Mouse (Mus musculus): ENCODE results near the gene Col4a3.

Gene Col4a3

DNA sequence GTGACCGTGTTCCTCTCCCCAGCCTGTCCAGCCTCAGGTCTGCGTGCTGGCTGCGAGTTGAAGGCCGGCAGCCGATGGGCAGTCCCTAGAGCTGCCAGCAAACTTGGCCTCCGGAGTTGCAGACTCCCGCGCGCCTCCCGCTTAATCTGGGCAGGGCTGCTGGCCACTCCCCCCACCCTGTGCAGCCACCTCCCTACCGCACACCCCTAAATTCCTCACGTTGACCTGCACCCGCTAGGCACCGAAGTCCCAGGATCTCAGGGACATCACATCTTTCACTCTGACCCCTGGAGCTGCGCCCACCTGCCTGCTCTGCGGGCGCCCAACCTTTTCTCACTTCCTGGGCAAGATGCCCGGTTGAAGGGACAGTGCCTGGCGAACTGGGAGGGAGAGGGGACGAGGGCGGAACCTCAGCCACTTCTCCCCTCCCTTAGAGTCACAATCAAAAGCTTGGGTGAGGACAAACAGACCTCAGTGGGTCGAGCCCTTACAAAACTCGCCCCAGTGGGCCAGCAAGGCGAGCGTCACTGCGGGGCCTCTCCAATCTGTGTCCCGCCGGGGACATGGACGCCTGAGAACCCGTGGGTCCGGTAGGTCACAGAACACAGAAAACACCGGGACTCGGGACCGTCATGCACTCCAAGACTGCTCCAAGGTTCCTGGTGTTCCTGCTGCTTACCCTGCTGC lies at the start of gene Col4a3, which contains the start of gene Col4a4:
Col4a3 (plus strand) TSS at position 209 of the 687 bp plus-strand sequence.
Col4a4 (minus strand) TSS at position 137 of the 687 bp plus-strand sequence.
- no peak for DNase-seq (ENCODE audit: low read depth in 1 of 2, low spot score in 2 of 2)

DNA sequence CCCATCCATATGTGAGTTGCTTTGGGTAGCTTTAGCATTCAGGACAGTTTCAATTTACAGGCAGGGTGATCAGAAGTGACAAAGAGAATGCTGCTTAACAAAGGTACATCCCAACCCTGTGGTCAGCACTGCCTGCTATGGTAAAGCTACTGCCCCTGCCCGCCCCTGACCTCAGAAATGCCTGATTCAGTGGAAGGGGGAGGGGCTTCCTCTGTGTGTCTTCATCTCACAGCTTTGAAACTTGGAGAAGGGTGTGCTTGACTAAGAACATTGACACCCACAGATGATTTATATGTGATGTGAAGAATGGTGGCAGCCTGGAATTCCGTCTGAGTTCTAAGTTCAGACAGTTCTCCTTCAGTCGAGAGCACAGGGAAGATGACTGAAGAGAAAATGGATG lies 48.9 kb upstream of the Col4a3 start:
- no peak for DNase-seq (ENCODE audit: low read depth in 1 of 2, low spot score in 2 of 2)

DNA sequence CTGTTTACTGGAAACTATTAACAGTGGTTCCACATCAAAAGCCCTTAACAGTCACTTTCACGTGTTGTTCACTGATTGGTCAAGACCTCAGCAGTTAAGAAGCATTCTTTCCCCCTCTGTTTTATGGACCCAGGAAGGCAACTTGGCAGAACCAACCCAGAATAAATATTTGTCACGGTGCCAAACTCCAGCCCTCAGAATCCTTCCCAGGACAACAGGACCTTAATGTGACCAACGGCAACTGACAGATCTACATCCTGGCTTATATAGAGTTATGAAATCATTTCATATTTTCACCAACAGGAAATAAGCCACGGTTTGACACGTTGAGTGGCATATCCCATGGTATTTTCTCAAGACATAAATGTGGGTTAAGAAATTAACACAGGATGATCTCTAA lies 46.7 kb upstream of the Col4a3 start:
- no peak for DNase-seq (ENCODE audit: low read depth in 1 of 2, low spot score in 2 of 2)

DNA sequence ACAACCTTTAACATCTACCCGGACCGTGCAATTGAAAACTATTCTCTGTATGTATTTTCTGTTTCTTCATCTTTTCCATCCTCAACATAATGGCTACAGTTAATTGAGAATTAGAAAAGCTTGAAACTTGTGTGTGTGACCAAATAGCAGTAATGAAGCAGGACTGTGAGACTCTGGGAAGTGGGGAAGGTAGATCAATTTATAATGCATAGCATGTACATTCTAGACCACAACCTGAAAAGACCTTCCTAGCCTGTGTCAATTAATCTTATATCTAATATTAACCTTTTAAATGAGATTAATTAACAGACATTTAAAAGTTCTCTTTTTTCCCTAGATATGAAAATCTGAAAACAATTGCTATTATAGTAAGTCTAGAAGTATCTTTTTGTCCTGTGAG lies 42.8 kb upstream of the Col4a3 start:
- DNase-seq (ENCODE audit: low read depth in 1 of 2, low spot score in 2 of 2): no peak

DNA sequence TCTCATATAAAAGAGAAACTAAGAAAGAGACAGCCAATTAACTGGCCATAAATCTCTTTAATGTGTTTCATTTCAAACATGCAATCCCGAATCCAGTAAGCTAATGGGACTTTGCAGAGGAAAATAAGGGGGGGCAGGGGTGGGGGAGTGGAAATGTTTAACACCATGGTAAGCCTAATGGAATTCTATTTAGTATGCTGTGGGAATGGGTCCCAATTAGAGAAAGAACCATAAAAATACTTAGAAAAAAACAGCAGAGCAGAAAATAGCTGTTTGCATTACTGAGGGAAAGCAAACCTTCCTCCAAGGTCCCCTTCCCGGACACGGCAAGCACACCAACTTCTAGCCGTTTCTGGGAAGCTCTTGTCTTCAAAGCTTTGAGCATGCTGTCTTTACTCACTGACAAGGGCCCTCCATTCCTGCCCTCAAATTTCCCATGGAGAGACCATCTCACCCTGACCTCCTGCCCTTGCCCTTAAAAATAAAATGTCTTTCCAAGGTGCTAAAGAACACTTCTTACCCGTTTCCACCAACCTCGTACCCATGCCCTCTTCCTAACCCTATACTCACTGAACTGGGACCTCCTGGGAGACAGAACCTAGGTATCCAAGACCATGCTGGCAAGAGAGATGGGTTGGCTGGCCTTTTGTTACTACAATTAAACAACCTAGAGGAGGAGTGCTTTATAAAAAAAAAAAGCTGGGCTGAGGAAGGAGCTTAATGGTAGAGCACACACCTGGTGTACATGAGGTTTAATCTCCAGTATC lies 42.1 kb upstream of the Col4a3 start:
- no peak for DNase-seq (ENCODE audit: low read depth in 1 of 2, low spot score in 2 of 2)

DNA sequence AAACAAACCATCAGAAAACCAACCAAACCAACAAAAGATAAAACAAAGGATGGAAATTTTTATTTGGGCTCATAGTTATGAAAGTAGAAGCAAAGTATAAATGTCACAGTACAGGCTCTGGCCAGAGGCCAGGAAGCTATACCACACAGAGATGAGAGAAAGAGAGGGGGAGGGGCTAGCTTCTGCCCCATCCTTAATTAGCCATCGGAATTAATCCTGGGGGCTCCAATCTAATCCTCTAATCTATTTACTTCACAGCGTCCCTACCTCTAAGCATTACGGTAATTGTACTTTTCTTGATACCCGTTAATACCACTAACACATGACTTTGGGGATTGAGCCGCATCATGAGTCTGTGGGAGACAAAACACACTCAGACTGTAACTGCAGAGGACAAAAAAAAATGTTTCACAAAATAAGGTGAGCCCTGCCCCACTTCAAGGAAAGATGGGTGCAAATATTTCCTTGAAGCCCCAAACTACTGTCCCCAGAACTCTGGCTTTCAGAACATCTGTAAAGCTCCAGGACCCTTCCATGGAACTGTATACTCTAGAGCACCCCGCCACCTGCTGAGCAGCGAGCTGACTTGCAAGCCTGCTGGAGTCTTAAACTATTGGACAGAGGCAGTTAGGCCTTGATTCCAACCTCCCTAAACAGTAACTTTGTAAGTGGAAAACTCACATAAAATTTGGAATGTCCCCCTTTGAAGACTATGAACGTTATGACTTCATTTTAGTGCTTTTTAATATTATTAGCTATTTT lies 41.3 kb upstream of the Col4a3 start:
- DNase-seq (ENCODE audit: low read depth in 1 of 2, low spot score in 2 of 2): no peak

DNA sequence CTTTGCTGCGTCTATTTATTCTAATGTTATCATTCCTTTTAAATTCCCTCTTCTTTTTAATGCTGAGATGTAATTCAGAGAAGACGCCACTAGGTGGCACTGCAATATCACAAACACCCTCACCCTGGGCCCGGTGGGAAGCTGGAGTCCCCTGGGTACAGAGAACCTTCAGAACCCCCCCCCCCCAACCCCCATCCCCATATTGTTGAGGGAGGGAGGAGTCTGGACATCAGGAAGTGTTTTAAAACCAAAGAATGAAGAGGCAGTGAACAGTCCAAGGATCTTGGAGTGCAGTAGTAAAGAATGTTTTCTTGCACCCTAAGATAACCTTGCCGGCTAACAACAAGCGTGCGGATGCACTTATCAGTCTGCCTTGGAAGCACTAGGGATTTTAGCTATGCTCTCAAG lies 32.3 kb upstream of the Col4a3 start:
- no peak for DNase-seq (ENCODE audit: low read depth in 1 of 2, low spot score in 2 of 2)

DNA sequence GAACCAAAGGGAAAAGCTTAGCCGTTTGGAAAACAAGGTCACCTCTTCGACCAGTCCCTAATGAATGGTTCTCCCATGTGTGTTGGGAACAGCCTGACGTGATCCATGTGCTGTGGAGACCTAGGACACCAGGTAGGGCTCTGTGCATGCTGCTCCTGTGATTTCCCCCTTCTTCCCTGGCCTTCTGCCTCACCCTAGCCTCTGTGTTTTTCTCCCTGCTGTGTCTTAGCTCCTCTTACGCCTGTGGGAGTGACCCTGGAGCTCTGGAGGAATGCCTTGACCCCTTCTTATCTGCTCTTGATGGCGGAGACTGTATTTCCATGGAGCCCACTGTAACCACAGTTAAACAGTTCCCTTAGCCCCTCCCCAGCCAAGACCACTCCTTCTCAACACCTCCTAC lies 31.8 kb upstream of the Col4a3 start:
- DNase-seq (ENCODE audit: low read depth in 1 of 2, low spot score in 2 of 2): no peak

DNA sequence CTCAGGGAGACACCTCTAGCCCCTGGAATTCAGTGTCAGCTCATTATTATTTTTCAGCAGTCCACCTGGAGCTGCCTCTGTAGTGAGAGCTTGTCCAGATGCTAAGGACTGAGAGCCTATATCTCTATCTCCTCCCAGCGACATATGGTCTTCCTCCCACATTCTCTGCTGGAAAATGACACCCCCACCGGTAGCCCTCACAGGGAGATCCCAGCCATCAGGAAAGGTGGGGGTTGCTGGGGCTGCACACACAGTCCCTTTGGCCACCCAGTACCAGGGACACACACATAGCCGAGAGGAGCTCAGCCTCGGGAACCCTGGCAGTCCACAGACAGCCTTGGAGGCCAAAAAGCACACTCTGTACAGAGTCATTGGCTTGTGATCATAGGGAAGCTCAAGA lies 26.5 kb upstream of the Col4a3 start:
- DNase-seq (ENCODE audit: low read depth in 1 of 2, low spot score in 2 of 2): no peak

DNA sequence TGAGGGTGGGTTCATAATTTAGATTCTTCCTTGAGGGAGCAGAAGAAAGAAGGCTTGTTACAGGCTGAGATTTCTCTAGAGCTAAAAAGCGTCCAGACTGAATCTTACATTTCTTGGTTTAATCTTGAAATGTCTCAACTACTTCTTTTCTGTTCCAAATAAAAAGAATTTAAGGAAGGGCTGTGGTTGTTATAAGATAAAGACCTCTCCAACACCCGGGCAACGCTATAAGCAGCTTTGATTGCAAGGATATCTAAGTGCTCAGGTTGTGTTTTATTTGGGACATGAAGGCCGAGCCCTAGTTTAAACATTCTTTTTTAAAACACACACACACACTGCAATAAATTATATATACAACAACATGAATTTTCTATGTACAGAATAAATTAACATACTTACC lies 17.3 kb upstream of the Col4a3 start:
- no peak for DNase-seq (ENCODE audit: low read depth in 1 of 2, low spot score in 2 of 2)

DNA sequence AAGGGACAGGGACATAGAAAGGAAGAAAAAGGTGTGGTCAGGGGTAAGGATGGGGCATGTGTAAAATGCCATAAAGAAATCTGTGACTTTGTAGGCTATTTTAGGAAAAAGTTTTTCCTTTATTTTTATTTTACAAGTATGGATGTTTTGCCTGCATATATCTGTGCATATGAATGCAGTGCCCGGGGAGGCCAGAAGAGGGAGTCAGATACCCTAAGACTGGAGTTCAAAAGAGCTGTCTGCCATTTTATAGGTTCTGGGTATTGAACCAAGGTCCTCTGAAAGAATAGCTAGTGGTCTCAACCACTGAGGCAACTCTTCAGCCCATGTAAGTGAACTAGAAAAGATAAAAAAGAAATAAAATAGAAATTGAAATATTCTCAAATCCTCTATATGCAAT lies 15.0 kb upstream of the Col4a3 start:
- no peak for DNase-seq (ENCODE audit: low read depth in 1 of 2, low spot score in 2 of 2)

DNA sequence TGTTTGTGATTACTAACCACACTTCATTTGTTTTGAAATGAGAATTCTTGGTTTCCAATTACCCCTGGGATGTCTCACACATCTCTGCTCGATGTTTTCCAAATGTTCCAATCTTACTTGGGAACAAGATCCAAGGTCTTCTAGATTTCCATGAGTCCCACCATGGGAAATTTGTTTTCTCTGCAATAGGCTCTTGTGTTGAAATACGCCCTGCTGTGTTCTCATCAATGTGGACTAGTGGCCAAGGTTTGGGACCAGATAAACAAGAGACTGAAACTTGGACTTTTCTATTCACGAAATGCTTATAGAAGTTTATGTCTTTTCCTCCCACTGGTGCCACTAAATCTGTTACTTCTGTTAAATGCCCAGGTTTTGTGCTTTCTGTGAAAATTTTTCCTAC lies 11.0 kb upstream of the Col4a3 start:
- no peak for DNase-seq (ENCODE audit: low read depth in 1 of 2, low spot score in 2 of 2)

DNA sequence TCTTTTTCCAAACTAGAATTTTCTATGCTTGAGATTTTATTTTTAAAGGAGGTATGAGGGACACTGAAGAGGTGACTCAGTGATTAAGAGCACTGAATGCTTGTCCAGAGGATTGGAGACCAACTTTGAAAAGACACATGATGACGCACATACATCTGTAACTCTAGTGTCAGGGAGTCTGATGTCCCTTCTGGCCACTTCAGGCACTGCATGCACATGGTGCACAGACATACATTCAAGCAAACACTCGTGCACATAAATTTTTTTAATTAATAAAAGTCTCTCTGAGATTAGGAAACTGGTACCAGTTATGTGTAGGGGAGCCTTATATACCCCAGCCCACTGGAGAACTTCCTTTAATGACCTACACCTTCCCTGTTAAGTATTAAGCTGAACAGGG lies 10.5 kb upstream of the Col4a3 start:
- DNase-seq (ENCODE audit: low read depth in 1 of 2, low spot score in 2 of 2): no peak

DNA sequence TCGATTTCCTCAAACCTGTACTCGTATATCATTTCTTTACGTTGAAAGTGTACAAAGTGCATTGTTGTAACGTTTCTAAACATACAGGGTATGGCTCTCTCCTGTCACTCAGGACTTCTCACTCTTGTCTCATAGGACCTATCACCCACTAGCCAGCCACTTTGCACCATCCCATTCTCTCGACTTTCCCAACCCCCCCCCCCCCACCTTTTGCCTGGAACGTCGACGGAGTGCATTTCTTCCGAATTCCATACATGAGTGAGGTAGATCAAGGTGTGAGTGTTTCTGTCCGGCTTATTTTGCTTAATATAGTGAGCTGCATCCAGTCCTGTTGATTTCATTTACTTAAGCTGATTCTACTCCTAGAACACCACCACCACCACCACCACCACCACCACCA lies 9.4 kb upstream of the Col4a3 start:
- no peak for DNase-seq (ENCODE audit: low read depth in 1 of 2, low spot score in 2 of 2)

DNA sequence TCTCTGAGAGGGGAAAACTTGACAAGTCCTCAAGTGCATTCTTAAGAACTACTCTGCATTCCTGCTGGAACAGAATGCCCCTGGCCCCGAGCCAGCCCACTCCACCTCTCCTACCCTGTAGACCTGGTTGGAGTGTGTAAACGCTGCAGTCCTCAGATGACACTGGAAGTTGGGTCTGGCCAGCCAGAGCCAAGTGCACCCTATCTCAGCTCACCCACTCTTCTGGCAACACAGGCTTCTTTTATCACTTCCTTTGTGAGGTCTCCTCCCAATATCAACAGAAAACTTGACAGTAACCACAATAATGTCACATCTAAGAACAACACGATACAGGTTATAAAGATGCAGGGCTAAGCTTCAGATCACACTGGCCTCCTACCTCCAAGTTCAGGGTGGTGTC lies 8.8 kb upstream of the Col4a3 start:
- DNase-seq (ENCODE audit: low read depth in 1 of 2, low spot score in 2 of 2): no peak

DNA sequence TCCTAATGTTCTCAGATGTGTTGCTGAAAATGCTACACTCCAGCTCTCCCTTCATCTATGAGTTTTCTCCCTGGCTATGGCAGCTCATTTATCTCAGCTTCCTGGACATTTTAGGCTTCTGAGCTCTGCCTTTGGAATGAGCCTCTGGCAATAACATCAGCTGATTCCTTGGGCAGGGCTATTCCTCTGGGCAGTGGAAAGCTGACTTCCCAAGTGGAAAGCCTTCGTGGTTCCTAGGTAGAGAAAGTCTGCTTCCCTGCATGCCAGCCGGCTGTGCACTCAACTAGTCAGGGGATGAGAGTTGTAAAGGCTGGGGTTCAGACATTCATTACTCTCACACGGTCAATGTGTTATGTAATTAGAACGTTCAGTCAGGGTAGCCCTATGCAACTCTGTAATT lies 8.4 kb upstream of the Col4a3 start:
- DNase-seq (ENCODE audit: low read depth in 1 of 2, low spot score in 2 of 2): no peak

DNA sequence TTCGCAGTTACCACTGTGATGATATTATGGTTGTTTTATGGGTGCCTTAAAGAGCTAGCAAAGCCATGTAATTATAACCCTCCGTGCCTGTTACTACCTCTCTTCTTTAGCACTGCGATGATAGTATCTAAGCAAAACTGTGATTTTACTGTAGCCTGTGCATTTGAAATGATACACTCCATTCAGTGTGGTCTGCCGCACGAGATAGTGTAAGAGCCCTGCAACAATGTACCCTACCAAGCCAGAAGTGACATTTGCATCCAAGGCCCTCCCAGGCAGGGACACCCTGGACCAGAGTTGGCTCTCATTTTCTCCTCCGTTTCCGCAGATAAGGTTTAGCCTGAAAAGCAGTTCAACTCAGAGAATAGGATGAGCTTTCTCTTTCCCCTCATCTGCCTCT lies 740 bp upstream of the Col4a3 start:
- no peak for DNase-seq (ENCODE audit: low read depth in 1 of 2, low spot score in 2 of 2)

DNA sequence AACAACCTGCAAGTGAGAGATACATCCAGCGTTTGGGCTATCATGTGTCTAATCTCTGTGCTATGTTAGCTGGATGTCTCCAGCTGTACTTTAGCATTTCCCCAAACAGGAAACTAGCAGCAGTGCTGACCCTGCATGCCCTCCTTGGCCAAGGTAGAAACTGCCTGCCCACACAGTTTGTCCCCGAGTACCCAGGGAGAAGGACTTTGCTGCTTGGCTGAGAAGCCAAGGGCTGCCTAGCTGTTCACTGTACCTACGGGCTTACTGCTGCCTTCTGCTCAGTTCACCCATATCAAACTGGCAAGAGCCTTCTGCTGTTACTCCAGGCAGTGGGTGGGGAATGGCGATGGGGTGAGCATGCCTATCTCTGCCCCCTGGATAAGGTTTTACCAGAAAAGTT lies 3.5 kb downstream of the Col4a3 start:
- DNase-seq (ENCODE audit: low read depth in 1 of 2, low spot score in 2 of 2): no peak

DNA sequence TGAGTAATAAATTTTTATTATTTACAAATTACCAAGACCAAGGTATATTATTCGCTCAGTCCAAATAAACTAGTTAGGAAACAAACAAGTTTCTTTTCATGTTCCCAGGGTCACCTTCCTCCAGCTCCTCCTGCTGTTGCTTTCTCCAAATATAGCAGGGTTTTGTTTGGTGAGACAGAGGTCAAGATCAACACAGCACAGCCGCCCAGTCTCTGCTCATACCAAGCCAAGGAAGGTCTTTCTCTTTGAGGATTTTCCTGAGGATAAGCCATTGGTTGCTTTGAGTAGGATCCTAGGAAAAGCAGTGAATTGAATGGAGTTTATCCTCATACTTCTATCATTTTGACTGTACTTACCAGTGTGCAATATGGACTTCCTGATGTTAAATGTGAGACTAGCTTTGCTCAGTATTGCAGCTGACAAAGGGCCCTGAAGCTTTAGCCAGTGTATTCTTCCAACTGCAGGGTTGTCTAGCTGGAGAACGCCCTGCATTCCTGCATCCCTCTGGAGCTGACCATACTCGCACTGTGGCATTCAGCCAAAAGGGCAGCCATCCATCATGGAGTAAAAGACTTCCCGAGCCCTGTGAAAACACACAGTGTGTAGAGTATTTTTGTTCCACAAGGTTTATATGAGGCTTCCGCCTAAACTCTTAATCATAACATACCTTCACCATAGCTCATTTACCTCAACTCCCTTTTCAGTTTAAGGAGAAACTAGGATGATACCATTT lies 10.3 kb downstream of the Col4a3 start:
- DNase-seq (ENCODE audit: low read depth in 1 of 2, low spot score in 2 of 2): no peak

DNA sequence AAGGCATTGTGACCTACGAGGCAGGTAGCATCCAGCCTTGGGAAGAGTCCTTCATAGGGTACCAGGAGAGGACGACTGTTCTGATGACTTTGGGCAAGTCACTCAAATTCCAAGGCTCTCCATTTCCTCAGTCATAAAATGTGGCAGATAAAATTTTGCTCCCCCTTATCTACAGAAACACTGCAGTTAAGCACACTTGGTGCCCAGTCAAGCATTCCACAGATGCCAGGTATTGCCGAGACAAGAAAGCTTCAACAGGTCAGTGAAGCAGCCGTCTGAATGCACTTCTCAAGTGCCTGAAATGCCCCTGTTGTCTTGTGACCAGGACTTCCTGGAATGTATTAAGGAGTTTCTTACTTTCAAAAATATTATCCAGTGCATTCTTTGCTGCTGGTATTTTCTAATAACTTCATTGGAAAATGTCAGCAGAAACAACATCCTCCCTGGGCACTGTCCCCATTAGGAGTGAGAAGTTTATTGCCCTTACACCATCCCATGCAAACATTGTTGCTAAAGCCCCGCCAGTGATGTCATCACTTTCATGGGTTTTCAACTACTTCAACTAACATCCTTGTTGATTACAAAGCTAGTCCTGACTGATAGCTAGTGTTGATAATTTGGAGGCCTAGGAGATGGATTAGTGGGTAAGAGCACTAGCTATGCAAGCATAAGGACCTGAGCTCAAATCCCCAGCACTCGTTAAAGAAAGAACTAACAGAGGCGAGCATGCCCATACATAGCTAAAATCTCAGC lies 16.7 kb downstream of the Col4a3 start:
- DNase-seq (ENCODE audit: low read depth in 1 of 2, low spot score in 2 of 2): no peak

DNA sequence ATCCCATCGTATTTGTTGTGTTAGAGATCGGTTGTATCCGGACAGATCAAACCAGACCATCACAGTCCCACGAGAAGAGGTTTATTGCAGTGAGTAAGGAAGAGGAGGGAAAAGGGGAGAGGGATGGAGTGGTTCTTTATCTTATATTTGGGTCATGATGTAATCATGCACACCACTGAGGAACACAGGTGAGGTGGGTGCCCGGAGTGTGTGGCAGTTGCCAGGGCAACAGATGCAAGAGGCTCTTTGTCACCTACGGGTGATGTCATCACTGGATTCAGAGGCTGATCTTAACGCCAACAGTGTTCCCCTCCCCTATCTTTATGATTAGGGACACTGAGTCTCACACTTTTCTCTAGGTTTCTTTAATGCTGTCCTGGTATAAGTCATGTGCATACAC lies 18.6 kb downstream of the Col4a3 start:
- DNase-seq (ENCODE audit: low read depth in 1 of 2, low spot score in 2 of 2): no peak

Data from monocyte, adult 2 months (primary cell).